Mouse (Mus musculus): ENCODE measurements at regions not wholly inside any gene's neighbourhood (a gene's known extent, or its start where the extent isn't known, plus 50 kb on each side); places are given as distances from the start of the nearest gene placed in this dataset.
"Not testable (repeated sequence)": the region's sequence is repeated elsewhere in the genome, so short reads cannot be mapped to it uniquely, and the experiment has no call there.

DNA sequence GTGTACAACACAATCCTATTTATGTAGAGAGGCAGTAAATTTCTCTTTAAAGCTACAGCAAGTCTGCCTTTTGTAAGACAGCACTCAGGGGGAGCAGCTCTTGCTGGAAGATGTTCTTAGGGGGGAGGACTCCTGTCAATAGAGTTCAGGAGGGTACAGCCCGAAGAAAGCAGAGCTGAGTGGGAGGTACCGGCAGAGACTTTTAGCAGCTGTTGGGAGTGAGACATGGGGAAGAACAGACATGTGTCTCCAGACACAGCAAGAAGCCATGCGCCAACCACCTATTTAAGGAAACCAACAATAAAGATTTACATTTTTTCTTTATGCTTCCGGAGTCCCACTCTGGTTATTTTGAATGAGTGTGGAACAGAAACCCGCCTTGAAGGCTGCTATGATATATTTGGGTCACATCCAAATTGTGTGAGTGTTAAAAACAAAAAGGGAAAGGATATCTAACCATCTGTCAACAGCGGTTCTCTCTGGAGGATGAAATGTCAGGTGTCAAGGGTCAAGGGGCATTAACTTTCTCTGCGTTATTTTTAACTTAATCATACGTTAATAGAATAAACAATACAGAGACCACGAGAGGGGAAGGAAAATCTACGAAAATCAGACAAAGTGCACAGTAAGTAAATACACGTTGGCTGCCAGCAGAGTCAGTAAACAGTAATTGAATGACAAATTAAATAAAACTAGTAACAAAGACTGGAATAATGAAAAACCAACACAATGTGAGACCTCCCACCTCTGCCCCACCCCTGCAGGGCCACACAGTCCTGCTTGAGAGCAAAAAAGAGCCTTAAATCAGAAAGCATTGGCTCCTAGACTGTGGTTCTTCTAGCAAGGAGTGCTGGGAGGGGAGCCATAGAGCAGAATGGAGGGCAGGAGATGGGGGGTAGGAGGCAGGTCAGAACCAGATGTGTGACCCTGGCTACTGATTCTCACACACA, 225.2 kb downstream of the 3100002H09Rik start:
- no peaks in the 10 kb centered on the region for H3K4me1 ChIP-seq (ENCODE audit: control insufficient read depth, insufficient read depth, low read length)
- H3K4me3 ChIP-seq (replicated peaks; ENCODE audit: extremely low read depth, low read depth, low read length) = no peak overlapping the region
- DNase-seq = no peak
- 19% methylated on average over 11 of the region's 11 CpGs for WGBS
- no peak for TF ChIP-seq POLR2A (IDR thresholded peaks at IDR 0.05; ENCODE audit: borderline replicate concordance, extremely low read depth, low read depth, low read length)
- no peak for TF ChIP-seq CTCF (IDR thresholded peaks at IDR 0.05; ENCODE audit: insufficient read depth, low read length)

DNA sequence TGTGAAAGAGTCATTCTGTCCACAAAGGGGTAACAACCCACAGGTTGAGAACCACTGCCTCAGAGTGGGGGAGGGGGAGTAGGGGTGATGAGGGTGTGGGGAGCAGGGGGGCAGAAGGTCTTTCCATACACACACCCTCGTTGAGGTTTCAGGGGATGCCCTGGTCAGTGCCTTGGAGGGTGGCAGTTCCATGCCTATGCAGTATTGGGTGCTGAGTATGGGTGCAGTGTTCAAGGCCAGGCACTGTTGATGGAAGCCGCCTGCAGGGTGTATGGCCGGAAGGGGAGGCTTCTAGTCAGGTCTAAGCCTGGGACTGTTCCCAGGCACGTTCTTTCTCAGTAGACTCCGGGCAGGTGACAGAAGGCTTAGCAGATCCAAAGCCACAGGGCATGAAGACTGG, 234.1 kb downstream of the 3100002H09Rik start:
- DNase-seq = no peak
- WGBS = 54% methylated on average over 5 of the region's 5 CpGs
- H3K4me1 ChIP-seq (ENCODE audit: control insufficient read depth, insufficient read depth, low read length) = no peaks in the 10 kb centered on the region
- no peak overlapping the region for H3K4me3 ChIP-seq (replicated peaks; ENCODE audit: extremely low read depth, low read depth, low read length)
- no peak for TF ChIP-seq POLR2A (IDR thresholded peaks at IDR 0.05; ENCODE audit: borderline replicate concordance, extremely low read depth, low read depth, low read length)
- TF ChIP-seq CTCF (IDR thresholded peaks at IDR 0.05; ENCODE audit: insufficient read depth, low read length) = no peak

DNA sequence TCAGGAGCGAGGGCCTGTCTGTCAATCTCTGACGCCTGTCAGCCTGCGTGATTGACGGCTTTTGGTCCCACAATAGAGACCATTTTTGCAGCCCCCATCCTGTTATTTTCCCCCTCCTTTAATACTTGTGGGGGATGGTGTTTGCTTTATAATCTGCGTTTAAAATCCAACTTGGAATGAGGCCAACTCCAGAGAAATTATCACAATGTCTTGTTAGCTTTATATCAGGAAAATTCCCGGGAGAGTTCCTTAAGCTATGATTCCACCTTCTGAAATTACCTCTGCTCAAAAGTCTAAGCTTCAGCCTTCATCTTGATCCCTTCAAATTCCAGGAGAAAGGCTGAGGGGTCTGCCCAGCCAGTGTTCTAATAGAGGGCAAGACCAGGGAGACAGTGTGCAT, 235.0 kb downstream of the 3100002H09Rik start:
- Histone ChIP-seq H3K4me1 (ENCODE audit: control insufficient read depth, insufficient read depth, low read length) (no peaks in the 10 kb centered on the region), H3K4me3 (replicated peaks; ENCODE audit: extremely low read depth, low read depth, low read length) (no peak overlapping the region)
- 49% methylated on average over 6 of the region's 6 CpGs for WGBS
- TF ChIP-seq CTCF (IDR thresholded peaks at IDR 0.05; ENCODE audit: insufficient read depth, low read length) (no peak), POLR2A (IDR thresholded peaks at IDR 0.05; ENCODE audit: borderline replicate concordance, extremely low read depth, low read depth, low read length) (no peak)
- no peak for DNase-seq

DNA sequence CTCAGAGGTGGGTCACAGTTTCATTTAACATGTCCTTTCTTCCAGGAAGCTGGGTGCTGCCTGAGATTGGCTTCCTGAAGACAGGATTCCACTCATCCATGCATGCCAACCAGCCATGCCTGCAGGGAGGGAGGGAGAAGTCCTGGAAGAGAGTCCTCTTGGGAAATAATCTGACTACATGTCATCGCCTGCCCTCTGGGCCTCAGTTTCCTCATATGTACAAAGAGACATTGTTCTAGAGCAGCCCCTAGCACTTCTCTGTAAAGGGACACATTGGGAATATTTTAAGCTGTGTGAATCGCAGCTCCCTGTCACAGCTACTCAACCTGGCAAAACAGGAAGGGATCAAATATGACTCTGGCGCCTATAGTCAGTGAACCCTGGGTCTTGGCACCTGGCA, 241.8 kb downstream of the 3100002H09Rik start:
- H3K4me1 ChIP-seq (ENCODE audit: control insufficient read depth, insufficient read depth, low read length) = no peaks in the 10 kb centered on the region
- TF ChIP-seq CTCF (IDR thresholded peaks at IDR 0.05; ENCODE audit: insufficient read depth, low read length) (no peak), POLR2A (IDR thresholded peaks at IDR 0.05; ENCODE audit: borderline replicate concordance, extremely low read depth, low read depth, low read length) (no peak)
- no peak overlapping the region for H3K4me3 ChIP-seq (replicated peaks; ENCODE audit: extremely low read depth, low read depth, low read length)
- WGBS = 74% methylated on average over 3 of the region's 3 CpGs
- no peak for DNase-seq

DNA sequence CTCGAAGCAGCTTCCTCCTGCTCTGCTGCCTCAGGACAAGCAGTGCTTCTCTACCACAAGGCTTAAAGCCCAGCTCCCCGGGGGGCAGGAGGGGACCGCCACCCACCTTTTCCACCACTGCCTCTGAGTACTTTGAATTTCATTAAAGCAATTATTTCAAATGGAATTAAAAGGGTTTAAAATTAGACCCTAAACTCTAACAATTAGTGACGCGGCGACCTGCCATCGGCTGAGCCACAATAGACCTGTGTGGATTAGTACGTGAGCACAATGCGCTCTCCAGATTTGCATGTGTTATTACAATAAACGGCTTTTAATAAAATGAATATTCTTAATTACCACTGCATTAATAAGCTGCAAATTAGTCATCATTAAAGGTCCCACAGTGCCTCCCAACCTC, 242.5 kb downstream of the 3100002H09Rik start:
- no peak for DNase-seq
- Histone ChIP-seq H3K4me3 (replicated peaks; ENCODE audit: extremely low read depth, low read depth, low read length) (no peak overlapping the region), H3K4me1 (ENCODE audit: control insufficient read depth, insufficient read depth, low read length) (no peaks in the 10 kb centered on the region)
- TF ChIP-seq POLR2A (IDR thresholded peaks at IDR 0.05; ENCODE audit: borderline replicate concordance, extremely low read depth, low read depth, low read length) (no peak), CTCF (IDR thresholded peaks at IDR 0.05; ENCODE audit: insufficient read depth, low read length) (no peak)
- 84% methylated on average over 10 of the region's 10 CpGs for WGBS

DNA sequence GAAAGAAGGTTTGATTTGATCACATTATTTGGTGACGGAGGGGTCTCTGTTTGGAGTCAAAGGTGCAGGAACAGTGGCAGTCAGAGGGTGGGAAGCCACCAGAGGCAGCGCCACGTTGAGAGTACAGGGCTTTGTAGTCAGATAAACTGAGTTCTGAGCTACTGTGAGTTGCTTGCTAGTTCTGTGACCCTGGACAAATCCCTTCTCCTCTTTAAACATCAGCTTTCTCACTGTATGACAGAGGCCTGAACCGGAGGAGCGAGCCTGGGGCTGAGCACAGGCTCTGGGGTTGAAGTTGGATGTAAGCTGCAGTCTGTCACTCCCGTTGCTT, 250.1 kb downstream of the 3100002H09Rik start:
- WGBS = 57% methylated on average over 6 of the region's 6 CpGs
- no peak for DNase-seq
- Histone ChIP-seq H3K4me1 (ENCODE audit: control insufficient read depth, insufficient read depth, low read length) (no peaks in the 10 kb centered on the region), H3K4me3 (replicated peaks; ENCODE audit: extremely low read depth, low read depth, low read length) (no peak overlapping the region)
- no peak for TF ChIP-seq POLR2A (IDR thresholded peaks at IDR 0.05; ENCODE audit: borderline replicate concordance, extremely low read depth, low read depth, low read length)
- no peak for TF ChIP-seq CTCF (IDR thresholded peaks at IDR 0.05; ENCODE audit: insufficient read depth, low read length)

DNA sequence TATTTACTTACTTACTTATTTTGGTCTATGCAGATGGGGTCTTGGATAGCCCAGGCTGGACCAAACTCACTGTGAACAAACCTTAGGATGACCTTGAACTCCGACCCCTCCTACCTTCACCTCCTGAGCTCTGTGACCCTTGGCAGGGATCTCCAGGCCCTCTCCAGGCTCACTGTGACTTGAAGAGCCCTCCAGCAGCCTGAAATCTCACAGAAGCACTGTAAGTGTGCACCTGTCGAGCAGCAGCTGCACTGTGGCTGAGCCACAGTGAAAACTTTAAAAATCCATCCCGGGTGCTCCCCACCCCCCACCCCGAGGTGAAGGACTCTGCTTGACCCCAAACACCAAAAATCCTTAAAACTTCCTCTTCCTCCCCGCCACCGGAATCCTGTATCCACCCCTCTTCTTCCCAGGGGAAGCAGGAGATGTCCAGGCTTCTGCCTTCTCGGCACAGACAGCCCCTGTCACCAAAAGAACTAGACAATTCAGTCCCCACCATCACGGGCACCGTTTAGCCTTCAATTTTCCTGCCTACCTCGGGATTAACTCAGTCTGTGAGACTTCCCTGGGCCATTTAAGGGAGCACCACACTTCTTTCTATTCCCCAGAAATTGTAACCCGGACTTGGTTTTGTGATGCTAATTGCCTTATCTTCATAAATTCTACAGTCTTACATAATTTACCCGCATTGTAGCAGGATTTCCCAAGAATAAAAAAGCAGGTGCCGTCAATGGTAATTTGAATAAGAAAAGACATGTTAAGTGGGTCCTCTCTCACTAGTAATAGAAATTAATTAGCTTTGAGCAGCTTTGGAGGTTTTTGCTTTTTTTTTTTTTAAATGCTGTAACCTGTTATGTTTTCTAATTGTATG, 250.7 kb downstream of the 3100002H09Rik start:
- DNase-seq = no peak

DNA sequence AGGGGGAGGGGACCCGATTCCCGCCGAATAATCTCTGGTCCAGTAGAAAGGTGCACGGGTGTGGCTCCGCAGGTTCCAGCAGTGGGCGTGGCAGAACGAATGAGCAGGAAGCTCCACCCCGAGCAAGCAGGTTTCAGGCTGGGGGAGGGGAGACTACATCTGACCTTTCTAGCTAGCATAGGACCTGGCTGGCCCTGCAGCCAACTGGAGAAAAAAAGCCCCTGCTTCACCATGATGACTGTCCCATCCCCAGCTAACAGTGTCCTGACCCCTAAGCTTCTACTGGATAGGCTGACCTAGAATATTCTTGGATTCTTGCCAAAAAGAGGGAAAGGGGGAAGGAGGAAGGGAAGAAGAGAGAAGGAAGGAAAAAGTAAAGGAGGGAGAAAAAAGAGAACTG, 252.1 kb downstream of the 3100002H09Rik start:
- 0% methylated on average over 4 of the region's 8 CpGs for WGBS
- H3K4me1 ChIP-seq (ENCODE audit: control insufficient read depth, insufficient read depth, low read length); DNase-seq; H3K4me3 ChIP-seq (replicated peaks; ENCODE audit: extremely low read depth, low read depth, low read length): not testable (repeated sequence)

More for the DNA sequence above, 250.7 kb downstream of the 3100002H09Rik start:
- TF ChIP-seq POLR2A (IDR thresholded peaks at IDR 0.05; ENCODE audit: borderline replicate concordance, extremely low read depth, low read depth, low read length) (no peak), CTCF (IDR thresholded peaks at IDR 0.05; ENCODE audit: insufficient read depth, low read length) (no peak)
- Histone ChIP-seq H3K4me1 (ENCODE audit: control insufficient read depth, insufficient read depth, low read length) (no peaks in the 10 kb centered on the region), H3K4me3 (replicated peaks; ENCODE audit: extremely low read depth, low read depth, low read length) (no peak overlapping the region)
- 28% methylated on average over 13 of the region's 13 CpGs for WGBS

DNA sequence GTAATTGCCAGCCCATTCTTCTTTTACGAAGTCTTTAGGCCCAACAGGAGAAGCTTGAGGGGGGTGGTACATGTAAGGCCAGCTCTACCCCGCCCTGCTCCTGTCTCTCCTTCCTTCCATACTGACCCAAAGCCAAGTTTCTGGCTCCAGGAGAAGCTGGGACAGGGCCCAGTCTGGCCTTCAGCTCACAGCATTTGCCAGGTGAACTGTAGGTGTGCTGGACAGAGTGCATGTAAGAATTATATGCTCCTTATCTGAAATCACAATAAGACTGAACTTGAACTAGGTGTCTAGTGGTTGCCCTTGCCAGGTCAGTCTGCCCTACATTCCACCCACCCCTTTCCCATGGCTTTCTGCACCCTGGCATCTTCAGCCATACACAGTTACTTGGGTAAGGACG, 260.2 kb downstream of the 3100002H09Rik start:
- DNase-seq = no peak
- Histone ChIP-seq H3K4me1 (ENCODE audit: control insufficient read depth, insufficient read depth, low read length) (no peaks in the 10 kb centered on the region), H3K4me3 (replicated peaks; ENCODE audit: extremely low read depth, low read depth, low read length) (no peak overlapping the region)
- no peak for TF ChIP-seq POLR2A (IDR thresholded peaks at IDR 0.05; ENCODE audit: borderline replicate concordance, extremely low read depth, low read depth, low read length)
- no peak for TF ChIP-seq CTCF (IDR thresholded peaks at IDR 0.05; ENCODE audit: insufficient read depth, low read length)
- WGBS = 73% methylated on average over 3 of the region's 3 CpGs

All from lung, adult 2 months (tissue).